Mouse (Mus musculus): ENCODE measurements around the gene Mri1. TPM values are rescaled to one million over a fixed set of nuclear protein-coding genes. Genes with fewer than 3 reads are reported as not detected.

Mri1 gene
- polyA plus RNA-seq, 1 experiment from 2014 or later, result 40.2 TPM

GRCm38 (mm10) chr8:84211202-84211601 is 45.9 kb downstream of the Mri1 start:
- Histone ChIP-seq H3K36me3 (ENCODE audit: control insufficient read depth, insufficient read depth, low read length) (peaks cover 61% of the 10 kb centered on the region), H3K9ac (replicated peaks; ENCODE audit: low read length) (no peak overlapping the region), H3K4me1 (ENCODE audit: control insufficient read depth, insufficient read depth, low read length) (peaks cover 5% of the 10 kb centered on the region; the same call in 1 of the 2 replicates), H3K27ac (replicated peaks; ENCODE audit: low read depth, low read length) (no peak overlapping the region), H3K27me3 (ENCODE audit: control insufficient read depth, insufficient read depth, low read length) (no peaks in the 10 kb centered on the region), H3K9me3 (ENCODE audit: control insufficient read depth, low read length) (no peaks in the 10 kb centered on the region), H3K4me2 (ENCODE audit: low read length) (no peak overlapping the region), H3K4me3 (replicated peaks; ENCODE audit: low read depth, low read length) (no peak overlapping the region)
- ATAC-seq (ENCODE audit: low FRiP score, low TSS enrichment), result no peak
- no peak for DNase-seq
- 93% methylated on average over 3 of the region's 3 CpGs for WGBS

GRCm38 (mm10) chr8:84210167-84210791 is 46.8 kb downstream of the Mri1 start:
- WGBS, result 58% methylated on average over 34 of the region's 34 CpGs
- peak; percentile 24; the same call in 1 of the 2 replicates for ATAC-seq (ENCODE audit: low FRiP score, low TSS enrichment)
- H3K4me1 ChIP-seq (ENCODE audit: control insufficient read depth, insufficient read depth, low read length), result peaks cover 5% of the 10 kb centered on the region; the same call in 1 of the 2 replicates
- no peak overlapping the region for H3K27ac ChIP-seq (replicated peaks; ENCODE audit: low read depth, low read length)
- H3K4me3 ChIP-seq (replicated peaks; ENCODE audit: low read depth, low read length), result no peak overlapping the region
- peak; percentile 90 for DNase-seq
- H3K9ac ChIP-seq (replicated peaks; ENCODE audit: low read length), result no peak overlapping the region
- H3K36me3 ChIP-seq (ENCODE audit: control insufficient read depth, insufficient read depth, low read length), result peaks cover 52% of the 10 kb centered on the region
- no peaks in the 10 kb centered on the region for H3K9me3 ChIP-seq (ENCODE audit: control insufficient read depth, low read length)
- H3K4me2 ChIP-seq (ENCODE audit: low read length), result peak overlapping the region; percentile 25
- H3K27me3 ChIP-seq (ENCODE audit: control insufficient read depth, insufficient read depth, low read length), result no peaks in the 10 kb centered on the region

- Histone ChIP-seq H3K4me1 (ENCODE audit: control insufficient read depth, insufficient read depth, low read length) (peaks cover 8% of the 10 kb centered on the region; the same call in 1 of the 2 replicates), H3K36me3 (ENCODE audit: control insufficient read depth, insufficient read depth, low read length) (peaks cover 39% of the 10 kb centered on the region), H3K27ac (replicated peaks; ENCODE audit: low read depth, low read length) (peak overlapping the region; percentile 20; the same call in 1 of the 2 replicates), H3K4me3 (replicated peaks; ENCODE audit: low read depth, low read length) (no peak overlapping the region), H3K4me2 (ENCODE audit: low read length) (no peak overlapping the region), H3K27me3 (ENCODE audit: control insufficient read depth, insufficient read depth, low read length) (no peaks in the 10 kb centered on the region), H3K9ac (replicated peaks; ENCODE audit: low read length) (0 out of 2 replicates have a peak overlapping the region, but pooled peaks have one; percentile 0), H3K9me3 (ENCODE audit: control insufficient read depth, low read length) (no peaks in the 10 kb centered on the region)
- WGBS, result 31% methylated on average over 17 of the region's 17 CpGs
- DNase-seq, result peak; percentile 53
- ATAC-seq (ENCODE audit: low FRiP score, low TSS enrichment), result no peak
Observed at GRCm38 (mm10) chr8:84208381-84209380, 48.4 kb downstream of the Mri1 start.

- Histone ChIP-seq H3K4me2 (ENCODE audit: low read length) (no peak overlapping the region), H3K27me3 (ENCODE audit: control insufficient read depth, insufficient read depth, low read length) (no peaks in the 10 kb centered on the region), H3K9me3 (ENCODE audit: control insufficient read depth, low read length) (no peaks in the 10 kb centered on the region), H3K9ac (replicated peaks; ENCODE audit: low read length) (no peak overlapping the region), H3K27ac (replicated peaks; ENCODE audit: low read depth, low read length) (peak overlapping the region; percentile 20; the same call in 1 of the 2 replicates), H3K4me1 (ENCODE audit: control insufficient read depth, insufficient read depth, low read length) (peaks cover 12% of the 10 kb centered on the region; the same call in 1 of the 2 replicates), H3K4me3 (replicated peaks; ENCODE audit: low read depth, low read length) (no peak overlapping the region), H3K36me3 (ENCODE audit: control insufficient read depth, insufficient read depth, low read length) (peaks cover 30% of the 10 kb centered on the region)
- ATAC-seq (ENCODE audit: low FRiP score, low TSS enrichment) (no peak), DNase-seq (no peak)
- 55% methylated on average over 6 of the region's 7 CpGs for WGBS
Observed at GRCm38 (mm10) chr8:84207811-84208210, 49.3 kb downstream of the Mri1 start.

GRCm38 (mm10) chr8:84206666-84207065 is 50.5 kb downstream of the Mri1 start:
- Histone ChIP-seq H3K36me3 (ENCODE audit: control insufficient read depth, insufficient read depth, low read length) (peaks cover 19% of the 10 kb centered on the region), H3K4me3 (replicated peaks; ENCODE audit: low read depth, low read length) (no peak overlapping the region), H3K4me2 (ENCODE audit: low read length) (no peak overlapping the region), H3K9me3 (ENCODE audit: control insufficient read depth, low read length) (no peaks in the 10 kb centered on the region), H3K9ac (replicated peaks; ENCODE audit: low read length) (no peak overlapping the region), H3K27me3 (ENCODE audit: control insufficient read depth, insufficient read depth, low read length) (no peaks in the 10 kb centered on the region; the same call in 1 of the 2 replicates), H3K27ac (replicated peaks; ENCODE audit: low read depth, low read length) (no peak overlapping the region), H3K4me1 (ENCODE audit: control insufficient read depth, insufficient read depth, low read length) (peaks cover 12% of the 10 kb centered on the region; the same call in 1 of the 2 replicates)
- ATAC-seq (ENCODE audit: low FRiP score, low TSS enrichment), result no peak
- DNase-seq, result no peak
- WGBS, result 83% methylated on average over 3 of the region's 3 CpGs

DNA sequence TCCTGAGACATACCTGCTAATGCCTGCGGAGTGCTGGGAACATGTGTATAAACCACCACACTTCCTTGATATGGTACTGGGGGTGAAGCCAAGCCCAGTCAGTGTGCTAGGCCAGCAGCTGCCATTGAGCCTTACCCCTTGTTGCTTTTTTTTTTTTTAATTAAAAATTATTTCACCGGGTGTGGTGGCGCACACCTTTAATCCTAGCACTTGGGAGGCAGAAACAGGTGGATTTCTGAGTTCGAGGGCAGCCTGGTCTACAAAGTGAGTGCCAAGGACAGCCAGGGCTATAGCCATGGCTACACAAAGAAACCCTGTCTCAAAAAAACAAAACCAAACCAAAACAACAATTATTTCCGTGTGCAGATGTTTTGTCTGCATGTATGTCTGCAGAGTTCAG is 52.1 kb downstream of the Mri1 start:
- Histone ChIP-seq H3K27me3 (ENCODE audit: control insufficient read depth, insufficient read depth, low read length) (no peaks in the 10 kb centered on the region; the same call in 1 of the 2 replicates), H3K9ac (replicated peaks; ENCODE audit: low read length) (no peak overlapping the region), H3K4me3 (replicated peaks; ENCODE audit: low read depth, low read length) (no peak overlapping the region), H3K9me3 (ENCODE audit: control insufficient read depth, low read length) (no peaks in the 10 kb centered on the region), H3K27ac (replicated peaks; ENCODE audit: low read depth, low read length) (no peak overlapping the region), H3K36me3 (ENCODE audit: control insufficient read depth, insufficient read depth, low read length) (peaks cover 6% of the 10 kb centered on the region; the same call in 1 of the 2 replicates), H3K4me1 (ENCODE audit: control insufficient read depth, insufficient read depth, low read length) (peaks cover 22% of the 10 kb centered on the region), H3K4me2 (ENCODE audit: low read length) (no peak overlapping the region)
- ATAC-seq (ENCODE audit: low FRiP score, low TSS enrichment) (no peak), DNase-seq (no peak)
- WGBS, result 95% methylated on average over 5 of the region's 5 CpGs

- peaks cover 26% of the 10 kb centered on the region for H3K4me1 ChIP-seq (ENCODE audit: control insufficient read depth, insufficient read depth, low read length)
- ATAC-seq (ENCODE audit: low FRiP score, low TSS enrichment) (no peak), DNase-seq (no peak)
- 0 out of 2 replicates have a peak overlapping the region, but pooled peaks have one; percentile 58 for H3K27ac ChIP-seq (replicated peaks; ENCODE audit: low read depth, low read length)
- peak overlapping the region; percentile 56 for H3K4me2 ChIP-seq (ENCODE audit: low read length)
- H3K4me3 ChIP-seq (replicated peaks; ENCODE audit: low read depth, low read length), result peak overlapping the region; percentile 25
- H3K36me3 ChIP-seq (ENCODE audit: control insufficient read depth, insufficient read depth, low read length), result no peaks in the 10 kb centered on the region
- peak overlapping the region; percentile 17; the same call in 1 of the 2 replicates for H3K9ac ChIP-seq (replicated peaks; ENCODE audit: low read length)
- H3K27me3 ChIP-seq (ENCODE audit: control insufficient read depth, insufficient read depth, low read length), result no peaks in the 10 kb centered on the region; the same call in 1 of the 2 replicates
- 61% methylated on average over 13 of the region's 13 CpGs for whole genome bisulfite sequencing
- H3K9me3 ChIP-seq (ENCODE audit: control insufficient read depth, low read length), result no peaks in the 10 kb centered on the region
Observed at GRCm38 (mm10) chr8:84203975-84204772, 53.0 kb downstream of the Mri1 start.

All from midbrain, embryonic 14.5 days (tissue).